Mouse (Mus musculus) frontal cortex, postnatal 10 days (tissue): Measurements from ENCODE around the gene Vamp2.
A peak's percentile ranks its signal among the peaks of the same experiment; 100 is the strongest.
"Not testable (repeated sequence)": the region's sequence is repeated elsewhere in the genome, so short reads cannot be mapped to it uniquely, and the experiment has no call there.

Experiments
- DNase-seq, 2 experiments: peaks; one replicate each; pipeline ENCODE4 v3.0.0; 2022; ENCODE audit warnings: low spot score in 2 of 2, mixed read lengths in 1 of 2

Vamp2 gene

DNA sequence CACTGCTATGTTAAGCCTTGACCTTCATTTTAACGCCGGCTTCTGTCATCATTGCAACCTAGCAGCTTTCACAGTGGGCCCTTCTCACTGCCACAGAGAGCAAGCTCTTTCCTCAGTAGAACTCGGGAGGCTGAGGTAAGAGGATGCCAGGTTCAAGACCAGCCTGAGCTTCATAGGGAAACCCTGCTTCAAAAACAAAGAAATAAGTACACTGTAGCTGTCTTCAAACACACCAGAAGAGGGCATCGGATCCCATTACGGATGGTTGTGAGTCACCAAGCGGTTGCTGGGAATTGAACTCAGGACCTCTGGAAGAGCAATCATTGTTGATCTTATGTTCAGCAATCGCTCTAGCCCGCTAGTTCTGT is 7.5 kb upstream of the Vamp2 start:
- no peak for DNase-seq

DNA sequence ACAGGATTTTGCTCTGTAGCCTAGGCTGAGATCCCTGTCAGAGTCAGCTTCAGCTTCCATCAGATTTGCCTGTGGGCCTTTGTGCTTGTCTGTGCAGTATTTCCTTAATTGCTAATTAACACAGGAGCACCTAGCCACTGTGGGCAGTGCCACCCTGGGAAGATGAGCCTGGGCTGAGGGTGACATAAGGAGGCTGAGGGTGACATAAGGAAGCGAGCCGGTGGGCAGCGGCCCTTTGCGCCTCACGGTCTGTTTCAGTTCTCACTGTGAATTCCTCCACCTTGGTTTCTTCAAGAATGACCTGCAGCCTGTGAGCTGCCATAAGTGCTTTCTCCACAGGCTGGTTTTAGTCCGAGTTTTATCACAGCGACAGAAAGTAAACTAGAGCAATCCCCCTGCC is 6.7 kb upstream of the Vamp2 start:
- no peak for DNase-seq

DNA sequence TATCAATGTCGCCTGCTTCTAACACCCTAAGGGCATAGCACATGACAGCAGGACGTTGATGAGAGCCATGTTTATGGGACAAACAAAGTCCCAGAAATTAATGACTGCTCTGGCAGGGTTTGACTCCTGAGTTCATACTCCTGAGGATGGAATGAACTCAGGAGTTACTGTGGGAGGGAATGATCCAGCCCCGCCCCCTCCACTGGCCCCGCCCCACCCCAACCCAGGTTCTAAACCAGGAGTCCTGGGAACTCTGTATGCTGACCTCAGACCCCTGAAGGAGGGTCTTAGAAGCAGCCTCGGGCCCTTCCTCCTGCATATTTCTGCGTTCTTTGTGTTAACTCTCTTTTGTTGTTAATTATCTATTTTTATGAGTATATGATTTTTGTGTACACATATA is 2.7 kb upstream of the Vamp2 start:
- DNase-seq = no peak

DNA sequence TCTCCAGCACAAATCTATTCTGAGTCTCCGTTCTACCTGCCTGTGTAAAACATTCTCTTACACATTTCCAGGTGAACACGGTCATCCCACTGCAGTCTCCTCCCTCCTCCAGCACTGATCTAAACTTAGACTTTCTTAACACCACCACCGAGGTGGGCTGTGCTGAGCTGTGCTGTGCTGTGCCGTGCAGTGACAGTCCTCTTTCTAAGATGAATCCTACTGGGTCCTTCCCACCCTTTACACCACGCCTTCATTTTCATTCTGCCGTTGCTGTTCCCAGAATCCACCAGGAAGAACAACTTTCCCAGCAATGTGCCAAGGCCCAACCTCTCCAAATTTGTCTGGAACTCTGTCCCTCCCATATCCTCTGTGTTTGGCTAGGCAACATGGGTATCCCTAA is 1.9 kb upstream of the Vamp2 start:
- DNase-seq = peak in 1 of 2 experiments; percentile 58

DNA sequence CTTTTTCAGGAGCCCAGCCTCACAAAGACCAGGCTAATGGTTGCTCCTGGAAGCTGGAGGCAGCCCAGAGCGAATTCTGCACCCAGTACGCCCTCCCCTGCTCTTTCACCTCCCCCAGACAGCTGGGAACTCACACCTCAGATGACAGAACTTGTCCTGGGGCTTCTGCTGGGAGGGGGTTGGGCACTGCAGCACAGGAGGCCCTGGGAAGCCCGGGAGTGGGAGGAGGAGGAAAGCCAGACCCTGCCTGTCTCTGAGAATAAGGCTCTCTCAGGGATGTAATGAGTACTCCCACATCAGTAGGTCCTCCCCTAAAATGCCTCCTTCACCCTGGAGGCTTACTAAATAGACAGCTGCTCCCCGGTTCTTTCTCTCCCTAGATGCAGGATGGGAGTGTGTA is 1.2 kb upstream of the Vamp2 start:
- DNase-seq = peak in 1 of 2 experiments; percentile 65

DNA sequence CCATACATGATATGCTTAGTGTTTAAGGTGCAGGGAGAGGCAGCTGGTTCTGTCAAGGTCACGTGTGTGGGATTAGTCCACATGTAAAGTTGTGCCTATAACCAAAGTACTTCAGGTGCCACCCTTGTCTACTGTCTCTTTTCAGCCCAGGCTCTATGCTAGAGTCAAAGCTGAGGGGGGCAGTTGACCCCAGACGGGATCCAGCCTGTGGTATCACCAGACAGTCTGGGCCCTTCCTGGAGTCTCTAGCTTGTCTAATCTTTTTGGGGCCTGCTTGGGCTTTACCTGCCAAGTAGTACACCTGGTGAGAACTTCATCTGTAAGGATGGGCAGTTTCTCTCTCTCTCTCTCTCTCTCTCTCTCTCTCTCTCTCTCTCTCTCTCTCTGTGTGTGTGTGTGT is 693 bp upstream of the Vamp2 start:
- no peak for DNase-seq

DNA sequence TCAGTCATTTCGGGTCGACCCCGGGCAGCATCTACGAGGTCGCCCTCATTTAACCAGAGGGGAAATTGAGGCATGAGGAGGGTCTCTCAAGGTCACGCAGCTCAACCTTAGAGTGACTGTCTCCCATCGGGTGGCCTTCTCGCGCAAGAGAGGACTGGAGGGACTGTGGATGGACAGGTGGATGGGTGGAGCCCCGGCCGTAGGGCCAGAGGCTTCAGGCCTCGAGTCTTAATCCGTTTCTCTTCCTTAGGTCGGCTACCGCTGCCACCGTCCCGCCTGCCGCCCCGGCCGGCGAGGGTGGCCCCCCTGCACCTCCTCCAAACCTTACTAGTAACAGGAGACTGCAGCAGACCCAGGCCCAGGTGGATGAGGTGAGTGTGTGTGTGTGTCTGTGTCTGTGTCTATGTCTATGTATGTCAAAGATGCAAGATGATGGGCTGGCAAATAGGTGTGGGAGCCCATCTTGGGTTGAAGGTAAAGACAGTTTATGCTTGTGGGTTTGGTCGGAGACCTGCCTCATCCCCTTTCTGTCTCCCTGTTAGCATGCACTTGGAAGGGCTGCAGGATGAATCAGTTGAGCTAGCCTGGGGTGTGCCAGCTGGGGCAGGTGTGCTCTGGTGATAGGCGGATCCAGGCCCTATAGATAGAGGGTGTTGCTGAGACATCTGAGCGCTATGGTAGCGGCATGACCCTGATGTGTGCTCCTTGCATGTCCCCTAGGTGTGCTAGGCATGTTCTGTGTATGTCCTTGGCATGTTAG is 746 bp downstream of the Vamp2 start:
- DNase-seq = peak in 1 of 2 experiments; percentile 36

DNA sequence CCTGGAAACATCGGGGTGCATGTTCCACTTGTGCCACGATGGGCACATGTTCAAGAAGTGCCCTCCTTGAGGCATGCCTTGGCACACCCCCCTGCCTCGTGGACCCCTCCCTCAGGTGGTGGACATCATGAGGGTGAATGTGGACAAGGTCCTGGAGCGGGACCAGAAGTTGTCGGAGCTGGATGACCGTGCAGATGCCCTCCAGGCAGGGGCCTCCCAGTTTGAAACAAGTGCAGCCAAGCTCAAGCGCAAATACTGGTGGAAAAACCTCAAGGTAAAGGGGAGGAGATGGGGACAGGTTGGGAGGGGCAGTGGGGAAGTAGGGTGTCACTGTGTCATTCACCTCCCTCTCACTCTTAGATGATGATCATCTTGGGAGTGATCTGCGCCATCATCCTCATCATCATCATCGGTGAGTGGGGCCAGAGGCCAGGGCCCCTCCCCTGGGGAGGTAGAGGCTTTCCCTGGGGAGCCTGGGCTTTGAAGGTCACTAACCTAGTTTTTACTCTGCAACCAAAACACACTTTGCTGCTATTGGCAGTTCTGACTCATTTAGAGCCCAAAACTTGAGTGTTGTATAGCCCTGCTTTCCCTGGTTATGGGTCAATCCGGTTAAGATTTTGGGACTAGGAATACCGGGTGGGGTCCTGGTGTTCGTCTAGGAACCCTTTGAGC is 1.5 kb downstream of the Vamp2 start:
- DNase-seq = peak in 1 of 2 experiments; percentile 35

DNA sequence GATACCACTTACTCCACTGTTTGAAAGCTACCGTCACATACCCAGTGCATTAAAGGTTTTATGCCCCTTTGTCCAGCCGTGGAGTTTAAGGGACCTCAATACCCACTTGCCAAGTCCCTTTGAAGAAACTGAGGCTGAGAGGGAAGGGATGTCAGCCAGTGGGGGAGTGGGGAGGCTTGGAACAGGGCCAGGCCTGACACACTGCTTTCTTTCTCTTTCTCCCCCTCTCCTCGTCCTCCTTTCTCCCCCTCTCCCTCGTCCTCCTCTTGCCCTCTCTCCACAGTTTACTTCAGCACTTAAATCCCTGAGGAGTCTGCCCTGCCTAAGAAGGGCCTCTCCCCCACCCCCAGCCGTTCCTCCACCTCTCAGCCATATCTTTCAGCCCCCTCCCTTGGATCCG is 2.1 kb downstream of the Vamp2 start:
- DNase-seq = no peak

DNA sequence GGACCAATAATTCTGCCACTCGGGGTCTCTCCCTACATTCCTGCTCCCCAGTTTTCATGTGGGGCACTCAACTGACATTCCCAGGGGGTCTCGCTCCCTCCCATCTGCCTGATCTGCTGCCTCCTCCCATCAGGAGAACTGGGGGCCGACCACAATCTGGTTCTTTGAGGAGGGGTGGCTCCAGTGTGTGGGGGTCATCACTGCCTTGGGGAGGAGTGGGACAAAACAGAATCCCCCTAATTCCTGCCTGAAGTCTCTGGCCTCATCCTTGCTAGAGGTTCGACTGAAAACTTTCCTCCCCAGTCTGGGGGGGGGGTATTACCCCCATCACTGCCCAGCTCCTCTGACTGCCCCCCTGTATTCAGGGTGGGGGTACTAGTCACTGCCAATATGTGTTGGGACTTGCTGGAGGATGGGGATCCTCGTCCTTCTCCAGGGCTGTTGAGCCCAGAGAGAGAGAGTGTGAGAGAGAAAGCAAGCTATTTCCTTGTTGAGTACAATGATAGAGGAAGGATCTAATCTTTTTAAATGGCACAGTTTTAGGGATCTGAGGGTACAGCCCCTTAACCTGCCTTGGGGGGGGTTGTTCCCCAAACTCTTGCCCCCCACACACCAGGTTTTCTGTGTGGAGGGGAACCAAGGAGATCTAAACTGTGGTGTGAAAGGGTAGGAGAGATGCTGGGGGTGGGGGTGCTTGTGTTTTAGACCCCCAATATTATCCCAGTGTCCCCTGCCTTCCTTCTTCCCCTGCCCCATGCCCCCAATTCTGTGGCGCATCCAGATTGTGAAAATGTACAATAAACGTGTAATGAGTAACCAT is 3.5 kb downstream of the Vamp2 start:
- DNase-seq = no peak

DNA sequence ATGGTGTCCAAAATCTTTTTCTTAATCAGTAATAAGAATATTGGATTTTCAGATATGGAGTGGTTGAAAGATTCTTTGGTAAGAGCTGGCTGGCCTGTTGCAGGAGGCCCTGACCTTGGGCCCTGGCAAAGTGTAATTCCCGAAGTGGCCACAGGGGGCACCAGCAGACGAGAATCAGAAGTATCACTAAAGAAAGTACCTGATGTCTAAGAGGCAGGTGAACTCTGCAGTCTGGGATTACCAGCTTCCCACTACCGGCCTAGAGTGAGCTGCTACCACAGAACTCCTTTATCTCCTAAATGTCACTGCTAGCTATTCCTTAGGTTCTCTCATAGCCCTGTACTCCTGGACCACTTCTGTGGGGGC is 4.1 kb downstream of the Vamp2 start:
- DNase-seq = peak; percentile 54 to 76

DNA sequence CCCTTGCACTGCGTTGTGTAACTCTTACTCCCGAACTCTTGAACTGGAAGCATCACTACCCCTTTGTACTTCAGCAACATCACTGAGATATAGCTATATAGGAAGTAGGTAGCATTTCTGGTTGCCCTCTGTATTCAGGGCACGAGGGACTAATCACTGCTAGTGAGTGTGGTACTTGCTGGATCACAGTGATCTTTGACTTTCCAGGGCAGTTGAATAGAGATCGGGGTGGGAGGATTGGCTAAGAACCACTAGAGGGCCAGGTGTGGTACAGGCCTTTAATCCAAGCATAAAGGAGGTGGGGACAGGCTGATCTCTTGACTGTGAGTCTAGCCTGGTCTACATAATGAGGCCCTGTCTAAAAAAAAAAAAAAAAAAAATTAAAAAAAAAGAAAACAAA is 4.6 kb downstream of the Vamp2 start:
- no peak for DNase-seq

DNA sequence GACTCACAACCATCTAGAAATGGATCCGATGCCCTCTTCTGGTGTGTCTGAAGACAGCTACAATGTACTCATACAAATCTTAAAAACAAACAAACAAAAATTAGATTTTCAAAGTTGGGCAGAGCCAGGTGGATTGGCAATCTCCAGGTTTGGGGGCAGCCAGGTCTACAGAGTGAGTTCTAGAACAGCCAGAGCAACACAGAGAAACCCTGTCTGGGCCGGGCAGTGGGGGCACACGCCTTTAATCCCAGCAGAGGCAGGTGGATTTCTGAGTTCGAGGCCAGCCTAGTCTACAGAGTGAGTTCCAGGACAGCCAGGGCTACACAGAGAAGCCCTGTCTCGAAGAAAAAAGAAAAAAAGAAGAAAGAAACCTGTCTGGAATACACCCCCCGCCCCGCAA is 5.6 kb downstream of the Vamp2 start:
- not testable (repeated sequence) for DNase-seq

DNA sequence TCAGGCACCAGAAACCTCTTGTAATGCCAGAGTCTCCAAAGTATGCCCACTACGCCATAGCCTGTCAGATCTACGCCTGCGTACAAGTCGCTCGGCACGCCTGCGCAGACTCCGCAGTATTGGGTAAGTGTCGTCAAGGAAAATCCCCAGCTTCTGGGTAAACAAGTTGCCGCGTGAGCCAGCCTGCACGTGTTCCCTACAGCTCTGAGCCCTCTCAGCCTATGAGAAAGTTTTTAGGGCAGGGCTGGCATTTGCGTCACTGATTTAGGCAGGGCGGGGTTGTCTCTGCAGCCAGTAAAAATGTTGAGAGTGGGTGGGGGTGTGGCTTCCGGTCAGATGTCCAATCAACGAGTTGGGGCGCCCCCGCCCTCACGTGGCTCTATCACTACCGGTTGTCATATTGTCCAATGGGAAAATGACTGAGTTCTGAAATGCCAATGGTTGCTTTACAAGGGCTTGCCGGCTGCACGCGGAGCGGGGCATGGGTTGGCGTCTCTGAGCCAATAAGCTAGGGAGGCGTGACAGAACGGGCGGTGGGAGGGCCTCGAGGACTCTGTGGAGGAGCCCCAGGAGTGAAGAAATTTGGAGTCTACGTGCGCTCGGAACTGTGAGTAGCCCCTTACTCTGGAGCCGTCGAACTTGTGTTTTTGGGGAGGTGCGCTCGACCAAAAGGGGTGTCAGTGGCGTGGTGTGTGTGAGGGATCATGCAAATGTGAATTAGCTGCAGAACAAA is 6.6 kb downstream of the Vamp2 start, which contains the start of gene Per1:
Per1 (plus strand) TSS at position 521 of the 733 bp plus-strand sequence.
- peak; percentile 100 for DNase-seq

DNA sequence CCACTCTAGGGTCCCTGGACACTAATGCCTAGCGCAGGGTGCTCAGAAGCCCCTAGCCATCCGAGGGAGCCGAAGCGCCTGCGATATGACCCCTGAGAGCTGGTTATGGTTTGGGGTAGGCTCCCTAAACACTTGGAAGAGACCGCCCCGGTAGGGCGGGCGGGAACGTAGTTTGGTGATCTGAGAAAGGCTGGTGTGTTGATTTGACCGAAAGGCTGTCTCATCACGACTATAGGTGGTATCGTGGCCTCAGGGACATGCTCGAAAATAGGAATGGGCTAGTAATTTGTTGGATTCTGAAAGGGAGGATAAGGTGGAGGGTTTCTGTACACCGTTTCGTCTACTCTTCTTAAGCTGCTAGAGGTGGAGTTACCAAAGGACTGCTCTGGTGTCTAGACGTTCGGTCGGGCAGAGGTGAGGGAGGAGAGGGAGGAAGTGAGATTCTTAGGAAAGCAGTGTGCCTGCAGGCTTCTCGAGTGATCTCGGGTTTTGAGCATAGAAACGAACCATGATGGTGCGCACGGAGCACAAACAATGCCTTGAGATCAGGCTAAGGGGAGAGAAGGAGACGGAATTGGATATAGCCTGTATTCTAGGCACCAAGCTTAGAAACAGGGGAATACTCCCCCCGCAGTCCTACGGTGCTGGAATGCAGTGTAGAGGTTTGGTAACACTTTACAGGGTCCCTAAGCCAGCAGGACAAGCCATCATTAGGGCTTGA is 7.4 kb downstream of the Vamp2 start:
- DNase-seq = peak in 1 of 2 experiments; percentile 29

DNA sequence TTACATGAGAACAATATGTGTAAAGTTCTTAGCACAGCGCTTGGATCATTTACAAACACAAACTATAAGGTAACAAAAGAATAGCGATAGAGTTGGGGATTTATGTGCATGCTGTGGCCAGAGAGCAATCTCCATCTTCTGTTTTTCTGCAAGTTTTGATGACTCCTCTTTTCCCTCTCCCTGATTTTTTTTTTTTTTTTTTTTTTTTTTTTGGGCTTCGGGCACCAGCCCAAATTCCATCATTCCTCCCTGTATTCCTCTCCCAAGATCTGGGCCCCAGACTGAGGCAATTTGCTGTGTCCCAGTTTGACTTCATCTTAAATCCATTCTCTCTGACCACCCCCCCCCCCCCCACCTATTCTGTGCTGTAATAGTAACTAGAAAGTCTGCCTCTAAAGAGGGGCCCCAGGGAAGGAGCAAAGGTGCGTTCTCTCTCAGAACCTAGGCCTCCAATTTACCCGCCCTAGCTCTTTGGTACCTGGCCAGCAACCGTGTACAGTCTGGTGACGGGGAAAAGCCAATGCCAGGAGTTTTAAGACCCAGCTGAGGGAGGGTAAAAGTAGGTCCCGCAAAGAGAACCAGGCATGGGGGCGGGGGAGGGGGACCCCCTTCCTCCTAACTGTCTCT is 8.2 kb downstream of the Vamp2 start:
- DNase-seq = no peak

DNA sequence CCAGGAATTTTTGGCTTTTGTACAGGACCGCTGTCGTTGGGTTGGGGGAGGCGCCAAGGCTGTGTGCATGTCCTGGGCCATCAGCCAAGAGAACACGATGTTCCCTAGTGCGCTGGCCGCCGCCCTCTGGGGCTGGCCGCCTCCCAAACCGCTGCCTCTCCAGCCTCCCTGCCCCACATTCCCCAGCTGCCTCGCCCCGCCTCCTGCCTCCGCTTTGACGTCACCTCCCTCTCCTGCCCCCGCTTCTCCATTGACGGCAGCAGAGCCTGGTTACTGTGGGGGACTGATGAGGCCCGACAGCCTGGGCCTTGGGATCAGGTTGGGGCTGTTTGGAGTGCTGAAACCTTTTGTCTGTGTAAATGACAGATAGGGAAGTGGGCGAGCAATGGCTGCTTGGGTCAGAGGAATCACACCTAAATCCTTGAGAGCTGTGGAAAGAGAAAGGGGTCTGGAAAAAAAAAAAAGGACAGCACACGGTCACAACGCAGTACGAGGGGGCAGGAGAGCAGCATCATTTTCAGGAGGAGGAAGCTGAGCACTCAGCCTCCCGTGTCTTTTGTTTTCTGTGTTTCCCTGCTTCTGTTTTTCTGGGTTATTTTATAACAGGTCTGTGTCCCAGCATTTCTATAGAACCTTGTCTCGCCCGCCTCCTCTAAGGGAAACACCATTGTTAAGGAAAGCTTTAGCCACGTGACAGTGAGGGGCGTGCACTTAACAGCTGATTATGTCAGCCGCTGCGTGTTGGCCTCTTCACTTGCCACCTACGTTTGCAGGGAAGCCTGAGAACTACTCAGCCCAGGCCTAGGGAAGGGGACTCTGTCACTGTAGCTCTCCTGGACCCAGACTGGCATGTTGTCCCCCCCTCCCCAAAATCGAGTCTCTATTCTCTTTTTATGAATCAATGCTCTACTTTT is 9.0 kb downstream of the Vamp2 start:
- DNase-seq = peak; percentile 94 to 97

DNA sequence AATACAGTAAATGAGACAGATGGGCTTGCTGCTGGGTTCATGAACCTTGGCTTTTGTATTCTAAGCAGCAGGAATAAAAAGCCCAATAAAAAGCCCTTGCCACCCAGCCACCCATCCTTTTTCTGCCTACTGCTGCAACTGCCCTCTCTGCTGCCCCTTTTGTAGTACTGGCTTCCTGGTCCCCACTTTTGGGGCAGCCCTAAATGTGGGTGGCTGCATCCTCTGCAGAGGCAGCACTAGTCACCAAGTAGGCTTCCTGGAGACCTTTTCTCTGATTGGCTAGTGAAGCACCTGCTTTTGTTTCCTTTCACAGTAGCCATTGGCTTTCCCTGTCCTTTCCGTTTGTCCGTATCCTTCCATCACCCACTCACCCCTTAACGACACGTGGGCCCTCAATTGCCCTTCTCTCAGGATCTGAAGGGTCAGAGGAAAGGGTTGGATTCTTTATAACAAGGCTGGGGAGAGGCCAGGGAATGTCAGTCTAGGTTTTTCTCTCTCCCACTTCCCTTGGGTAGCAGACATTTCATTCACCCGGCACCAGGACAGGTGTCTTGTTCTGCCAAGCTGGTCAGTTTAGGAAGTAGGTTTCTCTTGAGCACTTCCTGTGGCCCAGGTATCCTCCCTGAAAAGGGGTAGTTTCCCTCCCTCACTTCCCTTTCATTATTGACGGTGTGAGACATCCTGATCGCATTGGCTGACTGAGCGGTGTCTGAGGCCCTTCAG is 9.9 kb downstream of the Vamp2 start:
- no peak for DNase-seq

DNA sequence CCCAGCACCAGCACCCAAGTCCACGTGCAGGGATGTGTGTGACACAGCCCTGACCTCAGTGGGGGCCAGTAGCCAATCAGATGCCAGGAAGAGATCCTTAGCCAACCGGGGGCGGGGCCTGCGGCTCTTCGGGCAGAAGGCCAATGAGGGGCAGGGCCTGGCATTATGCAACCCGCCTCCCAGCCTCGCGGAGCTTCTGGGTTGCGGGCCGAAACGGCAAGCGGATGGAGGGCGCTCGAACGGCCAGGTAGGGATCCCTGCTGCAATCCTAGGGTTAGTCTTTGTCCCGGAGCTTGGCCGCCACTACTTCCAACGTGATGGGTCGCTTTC is 10.4 kb downstream of the Vamp2 start:
- DNase-seq = peak; percentile 93 to 95
